Mouse (Mus musculus) stomach, postnatal 0 days (tissue): ENCODE measurements around the gene Mtus2.

Source experiments
- CTCF ChIP-seq: IDR thresholded peaks from 2 replicates; pipeline ENCODE4 v1.5.1; 2016; ENCODE audit warnings: antibody characterized with exemption, low read depth, mild to moderate bottlenecking, moderate library complexity
- EP300 ChIP-seq: optimal IDR thresholded peaks from 2 replicates; pipeline ENCODE3; 2016; ENCODE audit warnings: antibody characterized with exemption

- TF ChIP-seq CTCF (peak; percentile 86), EP300 (no peak)
These were observed at the start of gene Mtus2 for GRCm38 (mm10) chr5:147956821-147957564.
